ENCODE assay signal across 18 mouse cellular contexts in genomic region chr12:85478696-85479095, GRCm38 (mm10).
"Had no signal": no experiment of that assay in that cellular context is flagged by ENCODE, and none has a peak within 500 bp of the region (broad histone marks: within the 10 kb centered on the region; RNA-seq: fewer than 3 reads in every experiment).

No protein-coding gene starts in this region.

- H3K9ac ChIP-seq: limb, embryonic 12.5 days; limb, embryonic 15.5 days; liver, embryonic 14.5 days; liver, postnatal 0 days; lung, embryonic 14.5 days; midbrain, embryonic 12.5 days; midbrain, embryonic 15.5 days; neural tube, embryonic 12.5 days; neural tube, embryonic 15.5 days; stomach, embryonic 15.5 days had no signal

- ATAC-seq: liver, postnatal 0 days; lung, postnatal 0 days; midbrain, embryonic 15.5 days had no signal

- H3K4me3 ChIP-seq: limb, embryonic 12.5 days; limb, embryonic 15.5 days; midbrain, embryonic 12.5 days; midbrain, embryonic 15.5 days; neural tube, embryonic 12.5 days; neural tube, embryonic 15.5 days; stomach, embryonic 15.5 days had no signal

- H3K36me3 ChIP-seq: limb, embryonic 12.5 days; midbrain, embryonic 12.5 days; midbrain, embryonic 15.5 days; neural tube, embryonic 12.5 days; neural tube, embryonic 15.5 days; stomach, embryonic 15.5 days had no signal

- H3K9me3 ChIP-seq: limb, embryonic 12.5 days; limb, embryonic 15.5 days; midbrain, embryonic 12.5 days; midbrain, embryonic 15.5 days; neural tube, embryonic 12.5 days; neural tube, embryonic 15.5 days; stomach, embryonic 15.5 days had no signal

- DNase-seq: kidney, postnatal 14 days; left cerebral cortex, postnatal 4 days; liver, postnatal 0 days; lung, embryonic 14.5 days; retina, postnatal 1 day; right cerebral cortex, postnatal 25 days; thymus, postnatal 25 days had no signal

- H3K27ac ChIP-seq: limb, embryonic 12.5 days; limb, embryonic 15.5 days; liver, embryonic 14.5 days; macrophage; midbrain, embryonic 12.5 days; midbrain, embryonic 15.5 days; neural tube, embryonic 12.5 days; neural tube, embryonic 15.5 days; stomach, embryonic 15.5 days had no signal

- H3K4me2 ChIP-seq: limb, embryonic 12.5 days; limb, embryonic 15.5 days; liver, embryonic 11.5 days; lung, embryonic 14.5 days; midbrain, embryonic 12.5 days; midbrain, embryonic 15.5 days; neural tube, embryonic 12.5 days; neural tube, embryonic 15.5 days; stomach, embryonic 15.5 days had no signal
